Mouse (Mus musculus) kidney, adult 18-20 months (tissue): ENCODE results near the gene Ddx60.
"Not testable (repeated sequence)": the region's sequence is repeated elsewhere in the genome, so short reads cannot be mapped to it uniquely, and the experiment has no call there.

ENCODE experiments used
- DNase-seq: peaks from one replicate; pipeline ENCODE4 v3.0.0; 2021

The Ddx60 gene

DNA sequence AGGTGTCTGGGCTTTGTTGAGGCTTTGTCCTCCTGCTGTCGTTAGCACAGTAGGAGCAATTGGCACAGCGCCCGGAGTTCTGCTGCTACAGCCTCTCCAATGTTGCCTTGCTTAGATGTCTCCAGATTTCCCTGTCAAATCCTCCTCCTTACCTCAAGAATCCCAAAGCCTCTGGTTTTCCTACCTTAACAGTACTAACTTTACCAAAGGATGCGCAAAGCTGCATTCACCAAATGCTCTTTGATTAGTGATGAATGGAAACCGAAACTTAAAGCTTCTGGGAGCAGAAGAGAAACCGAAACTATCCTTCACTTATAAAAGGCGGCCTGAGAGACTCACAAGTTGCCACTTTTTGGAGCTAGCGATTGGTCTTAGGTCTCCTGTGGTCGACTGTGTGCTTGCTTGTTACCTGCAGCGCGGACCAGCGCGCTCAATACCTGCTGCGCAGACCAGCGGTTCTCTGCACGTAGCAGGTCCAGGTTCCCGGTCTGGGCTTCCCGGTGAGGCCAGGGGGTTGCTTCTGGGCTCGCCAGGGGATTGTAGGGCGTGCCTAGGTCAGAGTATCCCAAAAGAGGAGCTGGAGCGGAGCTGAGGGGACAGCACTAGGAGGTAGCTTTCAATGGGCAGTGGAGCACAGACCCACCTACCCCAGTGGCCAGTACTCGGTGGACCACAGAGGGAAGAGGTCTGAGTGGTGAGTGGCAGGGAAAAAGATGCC, at the start of gene Ddx60:
TSS of gene Ddx60 (plus strand) at position 311 of the 718 bp plus-strand sequence.
- peak; percentile 62 for DNase-seq

DNA sequence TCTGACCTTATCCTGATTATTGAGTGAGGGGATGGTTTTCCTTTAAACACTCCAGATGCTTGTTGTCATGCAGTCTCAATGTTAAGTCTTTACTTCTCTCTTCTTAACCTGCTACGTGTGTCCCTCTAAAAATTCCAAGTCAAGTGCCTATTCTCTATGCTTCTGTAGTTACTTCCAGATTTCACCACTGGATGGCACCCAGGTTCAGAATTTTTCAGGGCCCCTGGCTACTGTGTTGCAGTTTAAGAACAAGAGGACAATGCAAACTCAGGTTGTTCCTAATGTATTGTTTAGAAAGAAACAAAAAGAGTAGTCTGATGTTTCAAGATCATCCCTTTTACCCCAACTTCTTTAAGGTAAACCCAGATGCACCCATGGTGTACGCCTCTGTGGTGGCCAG, 33.8 kb upstream of the Ddx60 start:
- peak; percentile 42 for DNase-seq

DNA sequence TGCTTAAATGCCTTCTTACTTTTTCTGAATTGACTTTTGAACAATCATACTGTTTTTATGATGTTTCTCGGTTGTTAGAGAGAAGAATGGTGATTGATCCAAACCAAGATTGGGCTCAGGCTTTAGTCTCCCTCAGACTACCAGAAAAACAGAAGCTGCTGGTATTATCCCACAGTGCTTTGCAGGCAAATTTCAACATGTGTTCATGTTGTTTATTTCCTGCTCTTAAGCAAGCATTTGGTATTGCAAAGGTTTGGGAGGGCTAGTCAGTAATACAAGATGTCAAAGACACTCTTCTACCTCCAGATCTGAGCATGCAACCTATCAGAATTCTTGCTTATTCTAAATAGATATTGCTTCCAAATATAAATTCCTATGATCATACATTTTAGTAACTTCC, 31.1 kb upstream of the Ddx60 start:
- no peak for DNase-seq

DNA sequence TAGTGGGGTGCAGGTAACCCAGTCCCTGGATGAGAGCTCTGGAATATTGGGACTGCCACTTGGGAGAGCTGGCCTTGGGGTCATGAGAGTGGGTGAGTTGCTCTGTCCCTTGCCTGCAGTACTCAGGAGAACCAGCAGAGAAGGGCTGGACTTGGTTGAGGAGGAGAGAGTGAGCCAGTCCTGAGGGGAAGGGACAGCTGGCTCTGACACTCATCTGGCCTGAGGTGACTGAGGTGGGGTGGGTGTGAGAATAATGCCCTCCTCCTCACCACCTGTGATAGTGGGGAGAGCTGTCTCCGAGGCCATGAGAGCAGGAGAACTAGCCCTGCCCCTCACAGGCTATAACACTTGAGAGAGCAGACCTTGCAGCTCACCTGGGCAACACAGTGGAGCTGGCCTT, 30.5 kb upstream of the Ddx60 start:
- DNase-seq, result no peak

DNA sequence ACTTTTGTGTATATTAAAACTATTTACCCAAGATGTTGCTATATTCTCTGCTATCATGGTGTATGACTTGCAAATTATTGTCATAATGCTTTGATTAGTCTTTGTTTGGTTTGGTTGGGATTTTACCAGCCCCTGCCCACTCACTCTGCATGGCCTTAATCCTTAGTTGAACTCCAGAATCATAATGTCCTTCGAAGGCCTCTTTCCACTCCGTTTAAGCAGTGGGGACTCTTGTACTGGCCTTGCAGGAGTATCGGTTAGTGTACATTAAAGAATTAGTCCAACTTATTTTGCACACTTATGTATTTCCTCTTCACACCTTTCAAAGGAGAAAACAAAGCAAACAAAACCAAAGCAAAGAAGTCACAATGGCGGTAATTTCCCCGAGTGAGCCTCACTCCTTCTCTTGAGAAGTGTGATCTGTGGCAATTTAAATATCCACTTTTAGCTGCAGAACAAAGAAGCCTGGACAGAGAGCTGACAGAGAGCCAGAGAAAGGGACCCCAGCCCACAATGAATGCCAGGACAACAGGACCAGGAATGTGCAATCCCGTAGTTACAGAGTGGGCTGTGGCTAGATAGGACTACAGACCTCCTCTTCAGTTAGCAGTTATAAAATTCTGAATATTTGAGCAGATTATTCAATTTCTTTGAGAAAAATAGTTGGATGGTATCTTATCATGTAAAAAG, 26.7 kb upstream of the Ddx60 start:
- no peak for DNase-seq

DNA sequence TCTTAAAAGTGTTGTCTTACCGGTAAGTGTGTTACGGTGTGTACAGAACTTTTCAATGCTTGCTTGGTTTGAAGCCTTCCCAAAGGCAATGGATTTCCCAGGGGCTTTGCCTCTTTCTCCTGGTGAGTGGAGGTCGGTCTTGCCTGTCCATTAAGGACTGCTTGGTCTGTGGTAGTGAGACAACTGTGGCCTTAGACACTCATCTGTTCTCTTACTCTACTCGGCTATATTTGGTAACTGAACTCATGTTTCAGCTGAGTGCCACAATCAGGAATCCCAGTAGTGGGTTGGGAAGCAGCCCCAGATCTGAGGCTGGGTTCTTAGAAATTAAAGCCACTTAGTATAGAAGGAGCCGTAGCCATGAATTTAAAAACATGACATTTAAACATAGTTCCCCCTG, 25.4 kb upstream of the Ddx60 start, which contains the start of gene Palld:
TSS of gene Palld (minus strand) at position 170 of the 400 bp plus-strand sequence.
- no peak for DNase-seq

DNA sequence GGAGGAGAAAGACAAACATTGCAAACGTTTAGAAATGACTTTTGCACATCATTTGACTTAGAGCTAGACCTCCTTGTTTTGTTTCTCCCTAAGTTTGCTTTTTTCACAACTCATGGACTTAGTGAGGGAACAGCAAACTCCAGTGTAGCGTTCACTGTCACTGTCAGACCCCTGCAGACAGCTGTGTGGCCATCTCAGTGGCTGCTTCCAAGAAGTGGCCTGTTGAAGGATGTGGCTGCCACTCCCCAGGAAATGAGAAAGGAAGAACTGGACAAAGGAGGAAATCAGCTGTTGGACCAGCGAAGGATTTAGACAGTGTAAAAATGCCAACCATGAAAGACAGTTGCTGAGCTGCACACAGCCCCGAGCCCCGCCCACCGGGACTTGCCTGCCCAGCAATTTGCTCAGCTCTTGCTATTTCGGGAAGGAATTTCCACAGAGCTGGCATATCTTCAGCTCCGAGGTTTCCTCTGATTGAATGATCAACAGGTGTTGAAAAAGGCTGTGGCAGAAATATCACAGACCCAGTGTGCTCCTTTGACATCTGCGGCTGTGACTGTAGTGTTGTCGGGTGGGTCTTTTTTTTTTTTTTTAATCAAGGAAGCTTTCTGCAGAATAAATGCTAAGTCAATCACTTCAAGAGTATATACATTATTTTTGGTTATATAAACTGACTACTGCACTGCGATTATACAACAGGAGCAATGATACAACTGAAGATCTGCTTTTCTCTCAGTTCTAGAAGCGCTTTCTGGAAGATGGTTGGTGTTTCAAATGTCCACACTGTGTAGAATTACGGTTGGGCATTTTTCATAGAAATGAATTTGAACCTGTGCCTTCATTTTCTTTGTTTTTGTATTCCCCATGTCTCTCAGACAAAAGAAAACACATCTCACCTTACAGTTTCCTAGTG, 19.3 kb upstream of the Ddx60 start:
- DNase-seq, result no peak

DNA sequence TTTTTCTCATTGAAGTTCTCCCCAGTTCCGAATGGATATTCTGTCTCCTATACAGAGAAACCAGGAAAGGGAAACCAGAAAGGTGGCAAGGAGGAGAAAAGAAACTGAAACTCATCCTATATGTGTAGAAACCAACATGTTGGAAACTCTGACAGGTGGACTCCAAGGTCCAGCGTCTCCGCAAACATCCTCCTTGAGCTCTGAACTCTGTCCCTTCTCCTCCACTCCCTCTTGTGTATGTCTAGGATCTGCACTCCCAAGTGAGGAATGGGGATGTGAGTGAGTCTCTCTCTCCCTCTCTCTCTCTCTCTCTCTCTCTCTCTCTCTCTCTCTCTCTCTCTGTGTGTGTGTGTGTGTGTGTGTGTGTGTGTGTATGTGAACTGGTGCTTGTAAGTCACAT, 18.6 kb upstream of the Ddx60 start:
- no peak for DNase-seq

DNA sequence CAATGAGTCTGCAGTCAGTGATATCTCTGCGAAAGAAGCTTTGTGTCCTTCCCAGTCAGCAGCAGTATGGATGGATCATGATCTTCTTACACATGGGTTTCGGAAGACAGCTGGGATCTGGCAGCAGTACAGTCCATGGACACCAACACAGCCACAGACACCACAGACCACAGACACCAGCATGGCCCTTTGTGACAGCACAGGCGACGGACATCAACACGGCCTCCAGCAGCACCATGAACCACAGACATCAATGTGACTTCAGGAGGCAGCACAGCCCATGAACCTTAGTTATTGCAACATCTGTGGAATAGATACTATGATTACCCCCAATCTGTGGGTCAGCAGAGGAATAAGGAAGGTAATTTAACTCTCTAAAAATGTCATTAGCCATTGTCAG, 15.1 kb upstream of the Ddx60 start:
- no peak for DNase-seq

DNA sequence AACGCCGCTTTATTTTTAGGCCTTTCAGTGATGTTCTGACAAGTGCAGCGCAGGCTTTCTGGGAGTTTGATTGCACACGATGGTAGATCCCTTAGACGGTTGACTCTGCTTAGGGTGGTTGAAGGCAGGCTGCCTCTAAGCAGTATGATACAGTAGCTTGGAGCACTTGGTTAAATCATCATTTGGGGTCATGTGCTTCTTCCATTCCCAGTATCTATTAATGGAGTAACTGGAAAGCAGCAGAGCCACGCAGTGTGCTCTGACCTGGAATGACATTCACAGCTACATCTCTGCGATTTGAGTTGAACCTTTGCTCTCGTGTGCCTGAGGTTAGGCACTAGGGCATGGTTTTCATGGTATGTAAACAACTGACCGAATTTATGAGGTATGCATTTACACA, 13.9 kb upstream of the Ddx60 start:
- DNase-seq, result no peak

DNA sequence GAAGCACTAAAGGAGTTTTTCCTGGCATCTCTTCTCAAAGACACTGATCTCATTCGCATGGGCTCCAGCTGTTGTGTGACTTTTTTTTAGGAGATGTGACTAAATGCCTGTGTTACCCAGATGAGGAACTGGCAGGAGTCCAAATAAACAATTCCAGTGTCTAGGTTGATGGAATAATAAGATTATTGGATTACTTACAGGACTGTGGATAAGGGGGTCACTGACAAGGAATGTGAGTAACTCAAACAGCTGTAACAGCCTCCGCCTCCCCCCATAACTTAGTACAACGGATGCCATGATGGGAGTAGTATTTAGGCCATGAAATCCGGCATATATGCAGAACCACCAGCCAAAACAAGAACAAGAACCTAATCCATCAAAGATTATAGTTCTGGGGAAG, 10.6 kb upstream of the Ddx60 start:
- no peak for DNase-seq

DNA sequence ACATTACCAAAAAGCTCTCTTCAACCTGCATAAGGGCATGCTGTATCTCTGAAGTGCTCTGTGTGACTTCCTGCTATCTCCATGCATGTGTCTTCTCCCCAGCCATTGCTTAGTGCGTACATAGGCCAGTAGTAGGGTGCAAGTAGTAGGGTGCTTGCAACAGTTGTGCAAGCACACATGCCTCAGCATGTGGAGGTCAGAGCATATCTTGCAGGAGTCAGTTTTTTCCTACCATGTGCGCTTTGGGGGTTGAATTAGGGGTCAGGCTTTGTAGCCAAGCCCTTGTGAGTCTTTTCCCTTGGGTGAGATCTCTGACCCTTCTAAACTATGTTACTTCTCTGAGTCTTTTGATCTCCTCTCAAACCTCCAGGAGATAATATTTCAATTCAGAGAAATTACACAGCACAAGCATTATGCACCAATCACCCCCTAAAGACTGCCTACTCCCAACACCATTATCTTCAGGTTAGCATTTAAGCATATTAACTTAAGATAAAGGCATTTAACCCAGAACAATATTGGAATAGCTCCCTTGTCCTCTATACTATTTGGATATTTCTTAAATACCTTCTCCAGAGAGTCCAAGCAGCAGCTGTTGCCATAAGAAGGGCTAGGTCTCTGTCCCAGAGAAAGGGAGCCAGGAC, 8.6 kb upstream of the Ddx60 start:
- no peak for DNase-seq

DNA sequence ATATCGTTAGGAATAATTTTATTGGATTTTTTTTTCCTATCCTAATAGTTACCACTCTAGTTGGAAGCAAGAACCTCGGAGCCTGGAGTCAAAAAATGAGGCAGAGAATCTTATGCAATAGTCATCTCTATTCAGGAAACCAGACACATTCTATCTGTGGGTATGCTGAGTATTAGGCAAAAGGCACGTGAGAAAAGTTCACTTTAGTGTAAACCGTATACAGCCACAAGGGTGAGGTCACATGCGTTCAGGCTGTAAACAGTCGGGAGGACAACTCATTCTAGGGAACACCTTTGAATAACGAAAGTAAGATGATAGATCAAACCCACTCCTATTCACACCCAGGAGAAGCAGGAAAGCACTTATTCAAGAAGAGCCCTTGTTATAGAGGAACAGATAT, 7.5 kb upstream of the Ddx60 start:
- DNase-seq, result no peak

DNA sequence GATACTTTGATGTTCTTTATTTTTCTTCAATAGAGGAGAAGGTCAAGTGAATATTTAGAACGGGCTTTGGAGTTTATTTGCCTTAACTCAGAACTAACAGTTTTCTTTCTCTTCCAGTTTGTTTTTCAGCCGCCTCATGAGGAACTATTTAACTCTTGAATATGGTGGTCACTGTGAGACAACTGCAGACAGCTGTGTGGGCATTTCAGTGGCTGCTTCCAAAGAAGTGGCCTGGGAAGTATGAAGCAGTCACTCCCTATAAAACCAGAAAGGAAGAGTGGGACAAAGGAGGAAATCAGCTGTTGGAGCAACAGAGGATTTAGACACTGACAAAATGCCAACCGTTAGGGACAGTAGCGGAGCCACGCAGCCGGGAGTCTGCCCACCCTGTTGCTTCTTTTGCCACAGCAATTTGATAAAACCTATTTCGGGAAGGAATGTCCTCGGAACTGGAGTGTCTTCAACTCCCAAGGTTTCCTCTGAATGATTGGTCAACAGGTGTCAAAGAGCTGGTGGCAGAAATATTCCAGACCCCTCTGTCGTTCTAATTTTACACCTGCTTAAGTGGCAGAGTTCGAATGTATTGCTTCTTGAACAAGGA, 6.3 kb upstream of the Ddx60 start:
- DNase-seq, result no peak

DNA sequence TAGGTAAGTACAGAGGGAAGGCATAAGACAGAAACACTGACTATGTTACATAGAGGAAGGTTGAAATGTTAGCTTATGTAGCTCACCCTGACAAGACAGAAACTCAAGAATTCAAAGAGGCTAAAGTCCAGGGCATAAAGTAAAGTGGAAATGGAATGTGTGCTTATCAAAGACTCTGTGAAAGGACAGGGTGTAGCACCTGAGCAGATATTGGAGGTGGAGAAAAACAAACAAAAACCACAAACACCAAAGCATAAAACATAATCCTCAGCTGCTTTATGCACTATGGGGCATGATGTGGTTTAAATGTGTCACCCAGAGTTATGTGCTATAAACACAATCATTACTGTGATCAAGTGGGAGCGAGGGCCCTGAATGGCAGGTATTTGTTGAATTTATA, 3.4 kb upstream of the Ddx60 start:
- no peak for DNase-seq

DNA sequence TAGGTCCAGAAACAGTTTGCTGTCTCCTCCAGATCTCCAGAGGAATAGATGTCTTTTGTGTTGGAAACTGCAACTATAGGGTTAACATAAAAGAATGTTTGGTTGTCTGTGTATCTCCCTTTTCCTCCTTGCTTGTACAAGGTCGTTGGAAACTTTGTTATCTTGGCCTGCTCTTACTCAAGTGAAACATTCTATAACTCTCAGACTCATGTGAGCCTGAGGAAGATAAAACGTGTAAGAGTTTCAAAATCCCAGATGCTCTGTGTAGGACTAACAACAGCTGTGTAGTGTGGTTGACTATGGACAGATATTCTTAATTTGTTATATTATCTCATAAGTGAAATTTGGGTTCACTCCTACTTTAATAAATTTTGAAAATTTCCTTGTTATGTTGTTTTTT, 5.4 kb downstream of the Ddx60 start:
- no peak for DNase-seq

DNA sequence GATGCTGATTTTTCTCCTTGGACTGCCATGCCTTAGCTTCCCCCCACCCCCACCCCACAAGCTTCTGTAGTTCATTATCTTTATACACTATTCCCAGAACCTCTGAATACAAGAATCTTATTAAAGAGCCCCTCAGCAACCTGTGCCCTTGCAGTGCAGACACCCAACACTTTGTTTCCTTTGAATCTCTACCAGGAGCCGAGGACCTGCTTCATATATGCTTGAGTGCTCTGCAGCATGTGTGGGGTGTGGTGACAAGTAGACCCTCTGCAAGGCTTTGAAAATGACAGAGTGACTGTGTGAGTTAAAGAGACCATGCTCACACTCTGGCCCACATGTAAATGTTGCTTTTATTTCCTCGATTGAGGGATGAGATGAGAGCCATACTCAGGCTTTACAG, 9.7 kb downstream of the Ddx60 start:
- DNase-seq, result no peak

DNA sequence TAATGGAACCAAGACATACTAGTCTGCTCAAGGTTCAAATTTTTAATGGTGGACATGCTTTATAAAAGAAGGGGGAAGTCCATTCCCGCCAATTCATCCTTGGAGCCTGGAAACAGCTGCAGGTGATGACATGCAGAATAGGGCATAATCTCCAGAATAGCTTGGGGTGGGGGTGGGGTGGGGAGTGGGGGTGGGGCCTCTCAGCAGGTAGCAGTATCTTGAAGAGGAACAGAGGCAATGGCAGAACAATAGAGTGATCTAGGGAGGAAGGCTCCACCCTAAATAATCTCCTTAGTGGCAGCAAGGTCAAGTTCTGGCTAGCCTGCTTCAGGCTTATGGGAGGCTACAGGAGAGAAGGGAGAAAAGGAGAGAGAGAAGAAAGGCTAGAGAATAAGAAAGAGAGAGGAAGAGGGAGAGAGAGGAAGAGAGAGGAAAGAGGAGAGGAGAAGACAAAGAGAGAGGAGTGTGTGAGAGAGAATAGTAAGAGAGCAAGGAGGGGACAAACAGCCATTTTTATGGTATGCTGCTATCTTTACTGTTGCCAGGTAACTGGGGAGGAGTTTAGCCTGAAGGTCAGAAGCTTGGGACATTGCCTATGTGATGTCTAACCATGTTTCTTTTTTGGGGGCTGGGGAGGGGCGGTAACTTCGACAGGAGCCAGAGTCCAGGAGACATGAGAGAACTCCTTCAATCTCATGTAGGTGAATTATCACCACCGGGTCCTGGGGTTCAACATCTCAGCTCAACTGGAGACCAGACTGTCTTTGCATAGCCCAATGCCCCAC, 36.9 kb downstream of the Ddx60 start:
- DNase-seq, result not testable (repeated sequence)

DNA sequence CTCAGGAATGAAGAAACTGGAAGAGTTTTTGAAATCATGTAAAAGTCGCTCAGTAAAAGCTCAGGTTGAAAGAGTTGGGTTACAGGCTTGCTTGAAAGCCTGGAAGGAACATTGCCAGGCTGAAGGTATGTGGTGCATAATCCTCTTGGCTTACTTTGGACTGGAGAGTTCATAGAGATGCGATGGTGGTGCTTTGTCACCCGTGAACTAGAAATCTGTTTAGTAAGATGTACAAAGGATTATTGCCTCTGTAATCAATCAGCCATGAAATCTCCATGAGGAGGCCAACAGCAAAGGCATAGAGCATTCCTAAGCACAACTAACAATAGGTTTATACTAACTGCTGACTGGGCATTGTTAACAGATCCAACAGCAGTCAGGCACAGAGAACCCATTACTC, 41.7 kb downstream of the Ddx60 start:
- no peak for DNase-seq

DNA sequence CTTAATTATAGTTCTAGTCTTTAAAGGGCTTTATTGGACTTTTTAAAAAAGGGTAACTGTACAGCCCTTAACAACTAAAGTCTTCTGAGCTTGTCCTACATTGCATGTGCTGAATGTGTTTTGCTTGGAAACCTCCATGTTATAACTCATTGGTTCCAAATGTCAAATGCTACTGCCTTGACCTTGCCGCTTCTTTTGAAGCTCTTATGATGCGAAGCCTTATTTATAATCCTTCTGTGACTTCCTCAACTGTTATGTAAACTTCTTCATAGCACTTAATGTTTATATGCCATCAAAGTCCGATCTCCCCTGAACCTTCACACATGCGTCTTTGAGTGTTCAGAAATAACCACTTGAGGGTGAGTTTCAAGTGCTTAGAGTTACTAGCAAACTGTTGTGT, 57.1 kb downstream of the Ddx60 start:
- no peak for DNase-seq

DNA sequence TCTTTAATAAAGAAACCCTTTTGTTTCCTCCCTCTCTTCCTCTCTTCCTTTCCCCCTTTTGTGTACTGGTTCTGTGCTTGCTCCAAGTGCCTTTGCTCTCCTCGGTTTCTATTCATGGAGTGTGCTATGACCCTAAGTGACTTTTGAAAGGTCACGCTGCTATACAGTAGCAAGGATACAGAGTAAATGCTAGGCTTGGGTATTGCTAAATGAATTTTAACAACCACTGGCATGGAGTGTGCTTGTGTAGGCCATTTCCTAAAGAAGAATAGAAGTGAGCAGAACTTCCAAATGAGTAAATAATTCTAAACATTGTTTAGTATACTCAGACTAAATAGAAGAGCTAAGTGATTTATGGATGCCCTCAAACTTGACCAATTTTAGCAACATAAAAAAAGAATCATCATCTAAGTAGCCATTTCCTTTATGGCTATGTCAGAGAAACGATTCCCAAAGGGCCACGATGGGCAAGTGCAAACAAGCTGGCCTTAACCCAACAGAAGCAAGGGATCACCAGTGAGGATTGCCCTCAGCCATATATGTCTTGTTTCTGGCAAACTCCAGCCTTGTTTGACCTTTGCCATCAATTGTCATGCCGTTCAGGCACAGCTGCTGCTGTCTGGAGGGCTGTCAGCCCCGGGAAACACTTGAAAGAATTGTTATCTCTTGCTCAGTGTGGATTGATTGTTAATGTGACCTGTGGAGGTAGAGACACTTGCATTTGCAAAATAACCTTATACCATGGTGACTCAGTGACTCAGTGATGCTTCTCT, 58.0 kb downstream of the Ddx60 start:
- no peak for DNase-seq
